Mouse (Mus musculus) embryonic facial prominence, embryonic 10.5 days (tissue): ENCODE results near the gene Gzmn. TPM values are rescaled to one million over a fixed set of nuclear protein-coding genes. Genes with fewer than 3 reads are reported as not detected.
"Not testable (repeated sequence)": the region's sequence is repeated elsewhere in the genome, so short reads cannot be mapped to it uniquely, and the experiment has no call there.

ENCODE experiments used
- DNase-seq: peaks from one replicate; pipeline ENCODE4 v3.0.0-alpha.2; 2017; ENCODE audit warnings: low spot score
- H3K27ac ChIP-seq: fragments of 300-500 bp; sonication (generic); replicated peaks from 2 replicates; pipeline ENCODE4 v1.5.1; 2016; ENCODE audit warnings: mild to moderate bottlenecking
- H3K27me3 ChIP-seq: fragments of 300-500 bp; sonication (generic); replicated peaks from 2 replicates; pipeline ENCODE4 v1.6.1; 2016; ENCODE audit warnings: low read depth, mild to moderate bottlenecking; ENCODE audit not compliant: poor library complexity, severe bottlenecking
- H3K36me3 ChIP-seq: fragments of 300-500 bp; sonication (generic); replicated peaks from 2 replicates; pipeline ENCODE4 v1.6.1; 2016; ENCODE audit warnings: mild to moderate bottlenecking, moderate library complexity
- H3K4me1 ChIP-seq: fragments of 300-500 bp; sonication (generic); 2 replicates; pipeline ENCODE4 v1.6.1; 2016
- H3K4me3 ChIP-seq: fragments of 300-500 bp; sonication (generic); 2 replicates; pipeline ENCODE4 v1.5.1; 2016; ENCODE audit warnings: mild to moderate bottlenecking, moderate library complexity
- H3K9me3 ChIP-seq: fragments of 300-500 bp; sonication (generic); 2 replicates; pipeline ENCODE4 v1.6.1; 2016; ENCODE audit warnings: mild to moderate bottlenecking
- WGBS: fragments of 180-500 bp; shearing (Covaris S2); methylation state at CpG from one replicate; pipeline ENCODE4 v1.1.7; 2016; 5-methylcytosine and 5-hydroxymethylcytosine counted together
- polyA plus RNA-seq: library from polyadenylated mRNA; unstranded; fragments of >200 nt; fragmentation: Nextera tagmentation; extraction: Ambion mirVana; gene quantifications from 2 replicates; pipeline ENCODE4 v1.2.1, GENCODE M21; 2016

Gene Gzmn
- not detected in 2 replicates for polyA plus RNA-seq

- no peaks in the 10 kb centered on the region for H3K27me3 ChIP-seq
- H3K9me3 ChIP-seq = no peaks in the 10 kb centered on the region
- DNase-seq = no peak
- no peaks in the 10 kb centered on the region for H3K4me1 ChIP-seq
- no peak within 1 kb of the TSS for H3K27ac ChIP-seq
- no peak within 1 kb of the TSS for H3K4me3 ChIP-seq
- no peaks in the 10 kb centered on the region for H3K36me3 ChIP-seq
- 91% methylated on average over 5 of the region's 5 CpGs for WGBS
Observed at GRCm38 (mm10) chr14:56174499-56174898, at the start of gene Gzmn. Gene Gzmn, minus strand, starts transcription at chr14:56174599.

DNA sequence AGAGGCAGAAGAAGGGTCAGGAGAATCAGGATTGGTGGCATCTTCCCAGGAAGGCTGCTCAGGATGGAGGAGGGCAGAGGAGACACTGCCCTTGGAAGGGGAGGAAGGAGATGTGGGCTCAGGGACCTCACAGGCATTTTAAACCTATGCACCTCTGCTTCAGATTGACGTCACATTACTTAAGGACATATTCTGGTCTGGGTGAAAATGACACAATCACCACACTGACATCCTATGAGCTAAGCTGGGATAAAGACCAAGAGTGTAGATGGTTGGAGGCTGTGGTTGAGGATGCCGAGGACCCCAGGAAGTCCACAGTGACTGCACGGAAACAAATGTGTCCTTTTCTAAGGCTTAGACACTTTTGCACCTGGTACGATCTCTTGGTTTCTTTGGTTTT is 36.9 kb upstream of the Gzmn start, which contains the start of gene Gzmf:
Gene Gzmf, minus strand, starts transcription at position 101 of the 400 bp plus-strand sequence.
- no peak for DNase-seq
- no peak within 1 kb of the TSS for H3K4me3 ChIP-seq
- H3K4me1 ChIP-seq = no peaks in the 10 kb centered on the region
- H3K36me3 ChIP-seq = no peaks in the 10 kb centered on the region
- no peaks in the 10 kb centered on the region for H3K9me3 ChIP-seq
- 91% methylated on average over 4 of the region's 4 CpGs for WGBS
- H3K27me3 ChIP-seq = no peaks in the 10 kb centered on the region
- no peak within 1 kb of the TSS for H3K27ac ChIP-seq

GRCm38 (mm10) chr14:56205613-56206012 is 31.2 kb upstream of the Gzmn start:
- 93% methylated on average over 1 of the region's 1 CpGs for WGBS
- Histone ChIP-seq H3K27ac (no peak overlapping the region), H3K9me3 (no peaks in the 10 kb centered on the region), H3K4me1 (no peaks in the 10 kb centered on the region), H3K27me3 (no peaks in the 10 kb centered on the region), H3K36me3 (no peaks in the 10 kb centered on the region), H3K4me3 (no peak overlapping the region)
- DNase-seq = no peak

GRCm38 (mm10) chr14:56205021-56205420 is 30.6 kb upstream of the Gzmn start:
- 31% methylated on average over 5 of the region's 5 CpGs for WGBS
- not testable (repeated sequence) for H3K27me3 ChIP-seq, H3K36me3 ChIP-seq, H3K9me3 ChIP-seq, H3K27ac ChIP-seq, H3K4me1 ChIP-seq, H3K4me3 ChIP-seq
- peak; percentile 73 for DNase-seq

DNA sequence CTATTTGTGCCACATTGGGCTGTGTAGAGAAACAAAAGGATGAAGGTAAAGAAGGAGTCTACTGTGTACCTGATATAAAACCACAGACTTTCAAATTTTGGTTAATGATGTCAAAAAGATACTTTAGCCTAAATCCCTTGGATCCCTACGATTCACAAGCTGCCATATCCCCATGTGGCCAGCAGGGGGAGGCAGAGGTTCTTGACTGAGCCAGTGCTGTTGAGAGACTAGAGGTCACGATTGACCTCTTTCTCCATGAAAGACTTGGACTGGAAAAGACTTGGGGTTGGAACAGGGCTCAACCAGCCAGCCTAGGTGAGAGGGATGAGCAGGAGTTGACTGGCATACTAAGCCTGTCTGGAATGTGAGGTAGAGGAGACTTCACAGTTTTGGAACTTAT is 29.6 kb upstream of the Gzmn start:
- DNase-seq = peak; percentile 73
- H3K4me1 ChIP-seq = no peaks in the 10 kb centered on the region
- WGBS = 9% methylated on average over 2 of the region's 2 CpGs
- H3K27ac ChIP-seq = no peak overlapping the region
- no peaks in the 10 kb centered on the region for H3K27me3 ChIP-seq
- H3K9me3 ChIP-seq = no peaks in the 10 kb centered on the region
- H3K4me3 ChIP-seq = no peak overlapping the region
- no peaks in the 10 kb centered on the region for H3K36me3 ChIP-seq

DNA sequence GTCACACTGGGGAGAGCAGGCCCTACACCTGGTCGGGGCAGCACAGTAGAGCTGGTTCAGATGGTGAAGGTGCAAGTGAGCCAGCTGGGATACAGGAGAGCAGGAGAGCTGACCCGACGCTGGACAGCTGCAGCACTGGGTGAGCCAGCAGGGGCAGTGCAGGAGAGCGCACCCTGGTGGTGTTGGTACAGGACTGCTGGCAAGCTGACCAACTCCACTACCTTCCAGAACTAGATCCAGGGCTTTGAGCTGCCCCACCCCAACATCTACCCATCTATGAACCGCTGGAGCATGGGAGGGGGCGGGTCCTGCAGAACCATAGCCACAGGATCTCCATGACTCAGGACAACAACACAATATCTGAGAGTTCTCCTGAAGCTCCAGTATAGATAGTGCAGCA is 12.5 kb upstream of the Gzmn start:
- WGBS = 59% methylated on average over 6 of the region's 6 CpGs
- Histone ChIP-seq H3K9me3 (no peaks in the 10 kb centered on the region), H3K27ac (no peak overlapping the region), H3K4me1 (no peaks in the 10 kb centered on the region), H3K27me3 (no peaks in the 10 kb centered on the region), H3K4me3 (no peak overlapping the region), H3K36me3 (no peaks in the 10 kb centered on the region)
- no peak for DNase-seq

GRCm38 (mm10) chr14:56186521-56186920 is 12.1 kb upstream of the Gzmn start:
- DNase-seq = no peak
- WGBS = 80% methylated on average over 5 of the region's 5 CpGs
- Histone ChIP-seq H3K36me3 (no peaks in the 10 kb centered on the region), H3K27ac (no peak overlapping the region), H3K4me1 (no peaks in the 10 kb centered on the region), H3K27me3 (no peaks in the 10 kb centered on the region), H3K4me3 (no peak overlapping the region), H3K9me3 (no peaks in the 10 kb centered on the region)

DNA sequence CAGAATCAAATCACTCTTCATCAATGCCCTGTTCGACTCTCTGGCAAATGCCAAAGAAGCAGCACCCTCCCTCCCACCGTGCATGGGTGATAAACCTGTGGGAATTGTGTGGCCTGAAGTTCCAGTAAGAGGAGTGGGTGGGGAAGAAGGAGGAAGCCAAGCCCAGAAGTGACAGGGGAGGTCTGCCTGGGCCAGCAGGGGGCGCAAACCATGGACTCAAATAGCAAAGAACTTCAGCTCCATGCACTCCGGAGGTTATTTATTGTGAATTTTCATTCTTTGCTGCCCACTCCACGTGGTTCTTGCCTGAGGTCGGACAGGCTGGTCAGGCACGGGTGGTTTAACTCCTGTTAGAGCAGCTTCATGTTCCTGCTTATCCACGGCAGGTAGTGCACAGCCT is 3.3 kb upstream of the Gzmn start:
- not testable (repeated sequence) for H3K27me3 ChIP-seq, H3K4me3 ChIP-seq
- WGBS = 33% methylated on average over 8 of the region's 8 CpGs

DNA sequence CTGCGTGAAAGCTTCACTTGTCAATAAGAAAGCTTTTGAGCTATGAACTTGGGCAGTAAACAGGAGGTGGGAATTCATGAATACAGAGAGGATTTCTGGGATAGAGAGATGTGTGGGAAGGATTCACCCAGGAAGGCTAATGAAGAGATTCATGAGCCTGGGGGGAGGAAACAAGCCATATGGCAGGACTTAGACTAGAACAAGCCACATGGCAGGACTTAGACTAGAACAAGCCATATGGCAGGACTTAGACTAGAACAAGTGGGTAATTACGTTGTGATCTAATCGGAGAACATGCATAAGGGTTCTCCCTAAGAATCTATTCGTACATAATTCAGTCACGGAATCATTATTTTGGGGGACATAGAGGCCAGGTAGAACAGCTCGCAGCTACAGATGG is 1.0 kb downstream of the Gzmn start:
- Histone ChIP-seq H3K27me3 (no peaks in the 10 kb centered on the region), H3K9me3 (no peaks in the 10 kb centered on the region), H3K27ac (no peak overlapping the region), H3K4me1 (no peaks in the 10 kb centered on the region), H3K36me3 (no peaks in the 10 kb centered on the region), H3K4me3 (no peak overlapping the region)
- DNase-seq = no peak
- WGBS = 94% methylated on average over 6 of the region's 6 CpGs

More for the DNA sequence above, 3.3 kb upstream of the Gzmn start:
- not testable (repeated sequence) for H3K9me3 ChIP-seq, H3K4me1 ChIP-seq, H3K27ac ChIP-seq, H3K36me3 ChIP-seq
- peak; percentile 73 for DNase-seq

GRCm38 (mm10) chr14:56172744-56173143 is 1.7 kb downstream of the Gzmn start:
- Histone ChIP-seq H3K27me3 (no peaks in the 10 kb centered on the region), H3K4me3 (no peak overlapping the region), H3K36me3 (no peaks in the 10 kb centered on the region), H3K27ac (no peak overlapping the region), H3K4me1 (no peaks in the 10 kb centered on the region), H3K9me3 (no peaks in the 10 kb centered on the region)
- WGBS = 88% methylated on average over 5 of the region's 5 CpGs
- no peak for DNase-seq

GRCm38 (mm10) chr14:56168009-56168408 is 6.4 kb downstream of the Gzmn start:
- DNase-seq = no peak
- no peaks in the 10 kb centered on the region for H3K4me1 ChIP-seq
- no peak overlapping the region for H3K27ac ChIP-seq
- no peaks in the 10 kb centered on the region for H3K27me3 ChIP-seq
- 79% methylated on average over 6 of the region's 6 CpGs for WGBS
- H3K36me3 ChIP-seq = no peaks in the 10 kb centered on the region
- no peak overlapping the region for H3K4me3 ChIP-seq
- no peaks in the 10 kb centered on the region for H3K9me3 ChIP-seq

GRCm38 (mm10) chr14:56162109-56162508 is 12.3 kb downstream of the Gzmn start:
- Histone ChIP-seq H3K27me3 (no peaks in the 10 kb centered on the region), H3K9me3 (no peaks in the 10 kb centered on the region), H3K27ac (no peak overlapping the region), H3K4me3 (no peak overlapping the region), H3K36me3 (no peaks in the 10 kb centered on the region), H3K4me1 (no peaks in the 10 kb centered on the region)
- DNase-seq = no peak
- 84% methylated on average over 2 of the region's 2 CpGs for WGBS

GRCm38 (mm10) chr14:56159479-56159878 is 14.9 kb downstream of the Gzmn start, which contains the start of gene Gzmg:
Gene Gzmg, minus strand, starts transcription at chr14:56159579.
- not testable (repeated sequence) for H3K4me3 ChIP-seq, H3K9me3 ChIP-seq, H3K27me3 ChIP-seq, DNase-seq, H3K4me1 ChIP-seq, H3K36me3 ChIP-seq, H3K27ac ChIP-seq
- 80% methylated on average over 2 of the region's 2 CpGs for WGBS

DNA sequence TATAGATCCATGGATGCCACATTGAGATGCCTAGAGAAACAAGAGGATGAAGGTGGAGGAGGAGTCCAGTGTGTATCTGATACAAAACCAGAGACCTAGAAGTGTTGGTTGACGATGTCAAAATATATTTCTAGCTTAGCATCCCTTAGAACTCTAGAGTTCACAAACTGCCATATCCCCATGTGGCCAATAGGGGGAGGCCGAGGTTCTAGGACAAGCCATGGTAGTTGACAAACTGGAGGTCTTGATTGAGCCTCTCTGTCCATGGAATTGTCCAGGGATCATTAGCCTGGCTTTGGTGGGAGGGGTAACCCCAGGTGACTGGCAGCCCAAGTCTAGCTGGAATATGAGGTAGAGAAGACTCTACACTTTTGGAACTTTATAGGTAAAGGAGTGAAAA is 19.1 kb downstream of the Gzmn start:
- DNase-seq = no peak
- WGBS = 65% methylated on average over 2 of the region's 2 CpGs
- H3K27me3 ChIP-seq = no peaks in the 10 kb centered on the region
- no peaks in the 10 kb centered on the region for H3K36me3 ChIP-seq
- H3K4me1 ChIP-seq = no peaks in the 10 kb centered on the region
- H3K4me3 ChIP-seq = no peak overlapping the region
- H3K27ac ChIP-seq = no peak overlapping the region
- no peaks in the 10 kb centered on the region for H3K9me3 ChIP-seq
